Mouse (Mus musculus): ENCODE data around the gene Dcun1d2.

Dcun1d2 gene

DNA sequence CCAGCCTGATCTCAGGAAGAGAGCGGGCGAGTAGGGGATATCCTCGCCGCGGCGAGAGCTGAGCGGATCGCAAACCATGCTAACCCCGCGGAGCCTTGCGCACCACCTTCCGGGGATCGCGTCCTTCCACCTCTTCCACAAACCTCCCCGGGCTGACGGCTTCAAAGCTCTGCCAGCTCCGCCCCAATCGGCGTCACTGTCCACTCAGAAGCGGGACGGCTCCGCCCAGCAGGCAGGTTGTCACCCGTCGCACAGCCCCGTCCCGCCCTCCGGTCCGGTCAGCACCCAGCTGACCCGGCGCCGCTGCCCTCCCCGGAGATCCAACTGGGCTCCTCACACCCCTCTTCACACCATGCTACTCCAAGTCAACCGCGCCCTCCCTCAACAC lies 633 bp downstream of the Dcun1d2 start:
- peaks cover 4% of the 10 kb centered on the region; the same call in 1 of the 2 replicates for H3K36me3 ChIP-seq (ENCODE audit: insufficient read depth, low read length)
- H3K4me3 ChIP-seq (replicated peaks; ENCODE audit: low read length) = peak overlapping the region; percentile 93
- H3K9me3 ChIP-seq (ENCODE audit: low read length) = no peaks in the 10 kb centered on the region
- peaks cover 32% of the 10 kb centered on the region for H3K27me3 ChIP-seq (ENCODE audit: insufficient read depth, low read length)
- peaks cover 27% of the 10 kb centered on the region for H3K4me1 ChIP-seq (replicated peaks; ENCODE audit: low read depth, low read length)
- TF ChIP-seq POU5F1 (IDR thresholded peaks at IDR 0.05; ENCODE audit: borderline replicate concordance, low read length) = no peak
- no peak for TF ChIP-seq CTCF (conservative IDR thresholded peaks at IDR 0.05; ENCODE audit: low read length)

DNA sequence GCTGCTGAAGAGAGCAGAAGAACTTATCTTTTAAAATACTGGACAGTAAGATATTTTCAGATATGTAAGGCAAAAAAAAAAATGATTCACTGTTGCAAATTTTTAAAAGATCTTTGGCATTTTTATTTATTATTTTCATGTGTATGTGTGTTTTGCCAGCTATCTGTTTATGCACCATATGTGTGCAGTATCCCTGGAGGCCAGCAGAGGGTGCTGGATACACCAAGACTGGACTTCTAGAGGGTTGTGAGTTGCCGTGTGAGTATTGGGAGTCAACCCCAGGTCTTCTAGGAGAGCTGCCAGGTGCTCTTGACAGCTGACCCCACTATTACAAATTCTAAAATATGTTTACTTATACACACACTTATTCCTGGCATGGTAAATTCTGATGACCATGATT lies 4.7 kb downstream of the Dcun1d2 start:
- Histone ChIP-seq H3K9me3 (ENCODE audit: low read length) (no peaks in the 10 kb centered on the region), H3K27me3 (ENCODE audit: insufficient read depth, low read length) (peaks cover 20% of the 10 kb centered on the region), H3K4me1 (replicated peaks; ENCODE audit: low read depth, low read length) (peaks cover 10% of the 10 kb centered on the region), H3K4me3 (replicated peaks; ENCODE audit: low read length) (no peak overlapping the region), H3K36me3 (ENCODE audit: insufficient read depth, low read length) (no peaks in the 10 kb centered on the region)
- TF ChIP-seq NANOG (IDR thresholded peaks at IDR 0.05; ENCODE audit: borderline replicate concordance, low read length) = no peak
- no peak for TF ChIP-seq POU5F1 (IDR thresholded peaks at IDR 0.05; ENCODE audit: borderline replicate concordance, low read length)
- peak; percentile 74 for TF ChIP-seq CTCF (conservative IDR thresholded peaks at IDR 0.05; ENCODE audit: low read length)

DNA sequence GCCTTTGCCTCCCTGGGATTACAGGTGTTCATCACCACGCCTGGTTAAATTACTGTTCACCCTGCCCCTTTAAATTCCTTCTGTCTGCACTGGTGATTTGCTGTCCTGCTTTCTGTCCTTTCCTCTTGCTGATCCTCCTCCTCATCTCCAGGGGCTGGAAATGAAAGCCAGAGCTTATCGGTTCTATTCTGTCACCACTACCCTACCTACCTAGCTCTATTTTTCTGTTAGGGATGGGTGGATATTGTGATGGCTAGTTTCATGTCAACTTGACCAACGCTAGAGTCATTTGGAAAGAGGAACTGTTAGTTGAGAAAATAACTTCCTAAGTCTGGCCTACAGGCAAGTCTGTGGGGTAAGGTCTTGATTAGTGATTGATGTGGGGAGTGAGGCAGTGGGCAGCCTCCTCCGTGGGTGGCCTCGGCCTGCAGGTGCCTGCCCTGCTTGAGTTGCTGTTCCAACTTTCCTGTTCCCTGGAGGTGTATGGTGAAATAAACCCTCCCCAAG lies 10.9 kb downstream of the Dcun1d2 start:
- TF ChIP-seq CTCF (conservative IDR thresholded peaks at IDR 0.05; ENCODE audit: low read length) (no peak), POU5F1 (IDR thresholded peaks at IDR 0.05; ENCODE audit: borderline replicate concordance, low read length) (no peak), NANOG (IDR thresholded peaks at IDR 0.05; ENCODE audit: borderline replicate concordance, low read length) (no peak)
- H3K4me1 ChIP-seq (replicated peaks; ENCODE audit: low read depth, low read length) = no peaks in the 10 kb centered on the region
- H3K4me3 ChIP-seq (replicated peaks; ENCODE audit: low read length) = no peak overlapping the region
- no peaks in the 10 kb centered on the region for H3K9me3 ChIP-seq (ENCODE audit: low read length)
- no peaks in the 10 kb centered on the region for H3K27me3 ChIP-seq (ENCODE audit: insufficient read depth, low read length)
- no peaks in the 10 kb centered on the region for H3K36me3 ChIP-seq (ENCODE audit: insufficient read depth, low read length)

DNA sequence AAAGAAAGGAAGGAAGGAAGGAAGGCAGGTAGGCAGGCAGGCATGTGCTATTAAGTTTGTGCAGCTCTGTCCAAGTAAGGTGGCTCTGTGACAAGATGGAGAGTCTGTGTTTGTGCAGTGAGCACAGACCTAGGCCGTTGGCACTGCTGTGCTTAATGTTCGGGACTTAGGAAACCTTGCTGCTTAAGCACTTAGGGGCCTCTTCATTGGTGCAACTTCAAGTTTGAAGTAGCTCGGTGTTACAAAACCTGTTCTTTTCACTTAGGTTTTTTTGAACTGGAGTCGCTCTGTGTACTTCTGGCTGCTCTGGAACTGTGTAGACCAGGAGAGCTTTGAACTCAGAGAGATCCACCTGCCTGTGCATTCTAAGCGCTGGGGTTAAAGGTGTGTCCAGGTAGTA lies 15.1 kb downstream of the Dcun1d2 start:
- H3K9me3 ChIP-seq (ENCODE audit: low read length) = no peaks in the 10 kb centered on the region
- H3K27me3 ChIP-seq (ENCODE audit: insufficient read depth, low read length) = no peaks in the 10 kb centered on the region
- peaks cover 8% of the 10 kb centered on the region; the same call in 1 of the 2 replicates for H3K4me1 ChIP-seq (replicated peaks; ENCODE audit: low read depth, low read length)
- TF ChIP-seq CTCF (conservative IDR thresholded peaks at IDR 0.05; ENCODE audit: low read length) = no peak
- no peak for TF ChIP-seq NANOG (IDR thresholded peaks at IDR 0.05; ENCODE audit: borderline replicate concordance, low read length)
- no peak for TF ChIP-seq POU5F1 (IDR thresholded peaks at IDR 0.05; ENCODE audit: borderline replicate concordance, low read length)
- no peak overlapping the region for H3K4me3 ChIP-seq (replicated peaks; ENCODE audit: low read length)
- peaks cover 12% of the 10 kb centered on the region for H3K36me3 ChIP-seq (ENCODE audit: insufficient read depth, low read length)

DNA sequence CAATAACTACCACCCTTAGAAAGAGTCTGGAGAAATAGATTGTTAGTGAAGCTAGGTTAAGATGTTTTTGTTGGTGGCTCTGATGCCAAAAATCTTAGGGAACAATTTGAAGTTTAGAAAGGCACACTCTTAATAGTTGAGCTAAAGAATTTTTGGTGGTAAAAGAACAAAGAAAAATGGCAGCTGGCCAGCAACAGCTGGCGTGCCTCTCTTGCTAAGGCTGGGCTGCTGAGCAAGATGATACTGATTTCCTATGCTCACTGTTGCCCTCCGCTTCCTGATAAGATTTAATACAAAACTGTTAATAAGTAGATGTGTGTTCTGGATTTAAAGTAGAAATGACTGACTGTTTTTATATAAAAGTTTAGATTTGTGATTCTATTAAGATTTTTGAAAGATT lies 20.4 kb downstream of the Dcun1d2 start:
- H3K4me1 ChIP-seq (replicated peaks; ENCODE audit: low read depth, low read length) = peaks cover 8% of the 10 kb centered on the region; the same call in 1 of the 2 replicates
- no peaks in the 10 kb centered on the region for H3K27me3 ChIP-seq (ENCODE audit: insufficient read depth, low read length)
- no peaks in the 10 kb centered on the region for H3K9me3 ChIP-seq (ENCODE audit: low read length)
- H3K36me3 ChIP-seq (ENCODE audit: insufficient read depth, low read length) = peaks cover 22% of the 10 kb centered on the region
- no peak for TF ChIP-seq NANOG (IDR thresholded peaks at IDR 0.05; ENCODE audit: borderline replicate concordance, low read length)
- no peak for TF ChIP-seq POU5F1 (IDR thresholded peaks at IDR 0.05; ENCODE audit: borderline replicate concordance, low read length)
- TF ChIP-seq CTCF (conservative IDR thresholded peaks at IDR 0.05; ENCODE audit: low read length) = no peak
- H3K4me3 ChIP-seq (replicated peaks; ENCODE audit: low read length) = no peak overlapping the region

DNA sequence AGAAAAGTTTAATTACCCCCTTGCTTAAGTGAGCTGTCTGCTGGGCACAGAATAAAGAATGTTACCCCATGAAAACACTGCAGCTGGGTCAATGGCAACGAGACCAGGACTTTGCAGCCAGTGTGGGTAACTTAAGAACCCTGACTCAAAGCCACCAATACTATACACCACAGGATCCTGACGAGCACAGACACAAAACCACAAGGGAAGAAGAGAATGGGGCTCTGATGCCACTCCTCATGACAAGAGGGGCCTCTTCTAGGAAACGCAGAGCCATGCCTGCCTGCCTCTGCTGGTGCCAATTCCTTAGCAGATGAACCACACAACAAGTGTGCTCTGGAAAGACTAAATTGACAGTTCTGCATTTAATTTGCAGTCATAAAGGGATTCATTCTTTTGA lies 24.6 kb downstream of the Dcun1d2 start:
- no peak overlapping the region for H3K4me3 ChIP-seq (replicated peaks; ENCODE audit: low read length)
- no peaks in the 10 kb centered on the region for H3K27me3 ChIP-seq (ENCODE audit: insufficient read depth, low read length)
- H3K4me1 ChIP-seq (replicated peaks; ENCODE audit: low read depth, low read length) = peaks cover under 1% of the 10 kb centered on the region; the same call in 1 of the 2 replicates
- H3K36me3 ChIP-seq (ENCODE audit: insufficient read depth, low read length) = peaks cover 19% of the 10 kb centered on the region; the same call in 1 of the 2 replicates
- TF ChIP-seq CTCF (conservative IDR thresholded peaks at IDR 0.05; ENCODE audit: low read length) (no peak), POU5F1 (IDR thresholded peaks at IDR 0.05; ENCODE audit: borderline replicate concordance, low read length) (no peak), NANOG (IDR thresholded peaks at IDR 0.05; ENCODE audit: borderline replicate concordance, low read length) (no peak)
- no peaks in the 10 kb centered on the region for H3K9me3 ChIP-seq (ENCODE audit: low read length)

DNA sequence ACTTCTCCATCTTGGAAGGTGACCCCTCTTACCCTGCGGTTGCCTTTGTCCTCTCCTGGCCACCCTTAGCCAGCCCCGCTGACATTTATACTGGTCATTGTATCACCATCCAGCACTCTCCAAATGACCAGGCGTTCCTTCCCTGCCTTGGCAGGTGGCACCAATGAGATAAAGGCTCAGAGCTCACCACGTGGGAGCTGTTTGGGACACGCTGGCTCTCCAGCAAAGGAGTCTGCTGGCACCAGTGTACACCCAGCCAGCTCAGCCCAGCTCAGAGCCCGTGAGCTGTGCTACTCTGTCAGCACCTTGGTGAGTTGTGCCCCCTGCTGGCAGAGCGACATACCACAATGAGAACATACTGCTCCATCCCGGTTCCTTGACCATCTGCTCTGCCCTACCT lies 33.9 kb downstream of the Dcun1d2 start, which contains the start of gene Adprhl1:
TSS of gene Adprhl1 (minus strand) at position 144 of the 400 bp plus-strand sequence.
- TF ChIP-seq POU5F1 (IDR thresholded peaks at IDR 0.05; ENCODE audit: borderline replicate concordance, low read length) = no peak
- no peak for TF ChIP-seq NANOG (IDR thresholded peaks at IDR 0.05; ENCODE audit: borderline replicate concordance, low read length)
- peak; percentile 67 for TF ChIP-seq CTCF (conservative IDR thresholded peaks at IDR 0.05; ENCODE audit: low read length)
- Histone ChIP-seq H3K4me1 (replicated peaks; ENCODE audit: low read depth, low read length) (peaks cover 24% of the 10 kb centered on the region), H3K27me3 (ENCODE audit: insufficient read depth, low read length) (peaks cover 17% of the 10 kb centered on the region; the same call in 1 of the 2 replicates), H3K4me3 (replicated peaks; ENCODE audit: low read length) (no peak within 1 kb of the TSS), H3K9me3 (ENCODE audit: low read length) (no peaks in the 10 kb centered on the region), H3K36me3 (ENCODE audit: insufficient read depth, low read length) (peaks cover 10% of the 10 kb centered on the region)

DNA sequence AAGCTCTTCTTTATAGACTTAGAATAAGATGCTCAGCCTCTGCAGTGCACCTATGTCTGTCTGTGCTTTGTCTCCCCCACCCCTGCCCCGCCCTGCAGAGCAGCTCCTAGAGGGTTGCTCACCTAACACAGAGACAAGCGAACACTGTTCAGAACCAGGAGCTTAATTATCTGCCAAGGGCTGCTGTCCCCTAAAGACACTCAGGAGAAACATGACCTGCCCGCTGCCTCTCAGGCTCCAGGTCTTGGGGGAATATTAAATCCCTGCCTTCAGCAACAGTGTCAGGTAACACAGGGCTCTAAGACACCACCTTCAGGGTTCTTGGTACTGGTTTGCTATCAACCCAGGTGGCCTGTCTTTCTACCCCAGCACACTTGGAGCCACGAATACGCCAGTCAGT lies 34.5 kb downstream of the Dcun1d2 start:
- TF ChIP-seq CTCF (conservative IDR thresholded peaks at IDR 0.05; ENCODE audit: low read length) (no peak), NANOG (IDR thresholded peaks at IDR 0.05; ENCODE audit: borderline replicate concordance, low read length) (no peak)
- Histone ChIP-seq H3K4me3 (replicated peaks; ENCODE audit: low read length) (no peak overlapping the region), H3K9me3 (ENCODE audit: low read length) (no peaks in the 10 kb centered on the region), H3K36me3 (ENCODE audit: insufficient read depth, low read length) (peaks cover 7% of the 10 kb centered on the region), H3K4me1 (replicated peaks; ENCODE audit: low read depth, low read length) (peaks cover 24% of the 10 kb centered on the region), H3K27me3 (ENCODE audit: insufficient read depth, low read length) (peaks cover 22% of the 10 kb centered on the region; the same call in 1 of the 2 replicates)

DNA sequence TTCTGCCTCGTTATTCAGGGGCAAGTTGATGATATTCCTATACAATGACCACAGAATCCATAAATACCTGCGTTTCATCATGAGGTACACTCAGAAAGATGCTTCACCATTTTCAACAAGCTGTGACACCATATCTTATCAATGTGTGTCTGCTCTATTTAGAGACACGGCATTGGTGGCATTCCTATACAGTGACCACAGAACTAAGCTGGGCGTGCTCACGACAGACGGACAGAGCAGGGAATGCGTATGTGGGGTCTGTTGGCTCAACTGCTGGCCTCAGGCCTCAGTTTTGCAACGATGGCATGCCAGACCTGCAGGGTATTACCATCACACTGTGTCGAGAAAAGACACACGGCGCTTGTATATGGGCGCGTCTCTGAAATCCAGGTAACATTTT lies 35.1 kb downstream of the Dcun1d2 start:
- Histone ChIP-seq H3K36me3 (ENCODE audit: insufficient read depth, low read length) (peaks cover 7% of the 10 kb centered on the region), H3K27me3 (ENCODE audit: insufficient read depth, low read length) (peaks cover 28% of the 10 kb centered on the region; the same call in 1 of the 2 replicates), H3K4me1 (replicated peaks; ENCODE audit: low read depth, low read length) (peaks cover 18% of the 10 kb centered on the region), H3K9me3 (ENCODE audit: low read length) (no peaks in the 10 kb centered on the region), H3K4me3 (replicated peaks; ENCODE audit: low read length) (no peak overlapping the region)
- no peak for TF ChIP-seq NANOG (IDR thresholded peaks at IDR 0.05; ENCODE audit: borderline replicate concordance, low read length)
- no peak for TF ChIP-seq CTCF (conservative IDR thresholded peaks at IDR 0.05; ENCODE audit: low read length)
- TF ChIP-seq POU5F1 (IDR thresholded peaks at IDR 0.05; ENCODE audit: borderline replicate concordance, low read length) = no peak
